Mouse (Mus musculus) B cell, adult 67 days (primary cell): ENCODE measurements around the gene Shoc2. TPM values are rescaled to one million over a fixed set of nuclear protein-coding genes. Genes with fewer than 3 reads are reported as not detected.

Source experiments
- total RNA-seq, 2 experiments: library from RNA; stranded (reverse); gene quantifications; 4 replicates each; pipeline ENCODE4 v1.2.4; 2023

The Shoc2 gene
- total RNA-seq = 10 to 100 TPM; 53.0 to 54.4 TPM

GRCm38 (mm10) chr19:53943802-53944785 lies at the start of gene Shoc2, which contains the start of gene Bbip1:
Gene Shoc2, plus strand, starts transcription at chr19:53944306.
Gene Bbip1, minus strand, starts transcription at chr19:53944627.

DNA sequence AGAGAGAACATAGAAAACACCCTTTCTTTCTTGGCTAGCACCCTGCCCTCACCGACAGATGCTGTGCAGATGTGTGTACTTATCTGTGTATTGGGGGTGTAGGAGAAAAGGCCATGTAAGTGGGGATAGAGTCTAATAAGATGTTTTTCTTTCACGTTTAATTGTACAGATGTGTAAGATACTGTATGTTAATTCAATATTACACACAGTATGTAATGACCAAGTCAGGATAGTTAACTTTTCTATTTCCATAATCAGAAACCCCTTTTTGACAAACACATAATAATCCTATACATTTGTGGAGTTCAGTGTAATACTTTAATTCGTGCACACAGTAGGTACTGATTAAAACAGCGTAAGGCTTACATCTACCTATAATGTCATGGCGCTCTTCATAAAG lies 99.7 kb downstream of the Shoc2 start, which contains the start of gene Adra2a:
TSS of gene Adra2a (plus strand) at position 301 of the 400 bp plus-strand sequence.

Other genes starting within 250 kb of the Shoc2 start
- gene Pdcd4, start 52.1 kb upstream of the Shoc2 start, total RNA-seq = 100 to 1,000 TPM; 202 to 228 TPM
- 10 to 100 TPM; 50.4 to 52.9 TPM for gene Bbip1, start 321 bp downstream of the Shoc2 start, total RNA-seq
- 1 to 10 TPM in 1 of 2 experiments, under 1 TPM in 1; 0.75 to 1.3 TPM for gene Adra2a, start 99.8 kb downstream of the Shoc2 start, total RNA-seq